Mouse (Mus musculus): ENCODE data around the gene Dync1h1. TPM values are rescaled to one million over a fixed set of nuclear protein-coding genes. Genes with fewer than 3 reads are reported as not detected.

Dync1h1 gene
- polyA plus RNA-seq, 1 experiment, result 39.1 TPM

- no peak for TF ChIP-seq POLR2A (IDR thresholded peaks at IDR 0.05; ENCODE audit: borderline replicate concordance, control insufficient read depth, low read depth, low read length)
- TF ChIP-seq CTCF (IDR thresholded peaks at IDR 0.05; ENCODE audit: control insufficient read depth, insufficient read depth, low read length), result no peak
- Histone ChIP-seq H3K4me1 (ENCODE audit: control insufficient read depth, insufficient read depth, low read length) (no peaks in the 10 kb centered on the region), H3K4me3 (replicated peaks; ENCODE audit: control insufficient read depth, low read depth, low read length) (no peak overlapping the region), H3K27ac (ENCODE audit: control insufficient read depth, insufficient read depth, low read depth, low read length, poor library complexity) (no peak overlapping the region)
- WGBS, result 91% methylated on average over 11 of the region's 11 CpGs
Observed at GRCm38 (mm10) chr12:110564848-110565247, 36.4 kb upstream of the Dync1h1 start.

- Histone ChIP-seq H3K27ac (ENCODE audit: control insufficient read depth, insufficient read depth, low read depth, low read length, poor library complexity) (no peak overlapping the region), H3K4me3 (replicated peaks; ENCODE audit: control insufficient read depth, low read depth, low read length) (no peak overlapping the region), H3K4me1 (ENCODE audit: control insufficient read depth, insufficient read depth, low read length) (no peaks in the 10 kb centered on the region)
- TF ChIP-seq CTCF (IDR thresholded peaks at IDR 0.05; ENCODE audit: control insufficient read depth, insufficient read depth, low read length) (no peak), POLR2A (IDR thresholded peaks at IDR 0.05; ENCODE audit: borderline replicate concordance, control insufficient read depth, low read depth, low read length) (no peak)
- WGBS, result 92% methylated on average over 9 of the region's 9 CpGs
Observed at GRCm38 (mm10) chr12:110566366-110566765, 34.9 kb upstream of the Dync1h1 start.

- WGBS, result 88% methylated on average over 10 of the region's 10 CpGs
- TF ChIP-seq POLR2A (IDR thresholded peaks at IDR 0.05; ENCODE audit: borderline replicate concordance, control insufficient read depth, low read depth, low read length), result no peak
- no peak for TF ChIP-seq CTCF (IDR thresholded peaks at IDR 0.05; ENCODE audit: control insufficient read depth, insufficient read depth, low read length)
- Histone ChIP-seq H3K4me1 (ENCODE audit: control insufficient read depth, insufficient read depth, low read length) (no peaks in the 10 kb centered on the region), H3K4me3 (replicated peaks; ENCODE audit: control insufficient read depth, low read depth, low read length) (no peak overlapping the region), H3K27ac (ENCODE audit: control insufficient read depth, insufficient read depth, low read depth, low read length, poor library complexity) (no peak overlapping the region)
Observed at GRCm38 (mm10) chr12:110571050-110571449, 30.2 kb upstream of the Dync1h1 start.

GRCm38 (mm10) chr12:110572351-110572750 is 28.9 kb upstream of the Dync1h1 start:
- WGBS, result 91% methylated on average over 4 of the region's 4 CpGs

GRCm38 (mm10) chr12:110573635-110574034 is 27.6 kb upstream of the Dync1h1 start:
- H3K4me3 ChIP-seq (replicated peaks; ENCODE audit: control insufficient read depth, low read depth, low read length), result no peak overlapping the region
- H3K27ac ChIP-seq (ENCODE audit: control insufficient read depth, insufficient read depth, low read depth, low read length, poor library complexity), result no peak overlapping the region
- H3K4me1 ChIP-seq (ENCODE audit: control insufficient read depth, insufficient read depth, low read length), result no peaks in the 10 kb centered on the region
- TF ChIP-seq CTCF (IDR thresholded peaks at IDR 0.05; ENCODE audit: control insufficient read depth, insufficient read depth, low read length) (no peak), POLR2A (IDR thresholded peaks at IDR 0.05; ENCODE audit: borderline replicate concordance, control insufficient read depth, low read depth, low read length) (no peak)
- 33% methylated on average over 8 of the region's 8 CpGs for WGBS

More at GRCm38 (mm10) chr12:110572351-110572750, 28.9 kb upstream of the Dync1h1 start:
- no peak overlapping the region for H3K4me3 ChIP-seq (replicated peaks; ENCODE audit: control insufficient read depth, low read depth, low read length)
- H3K27ac ChIP-seq (ENCODE audit: control insufficient read depth, insufficient read depth, low read depth, low read length, poor library complexity), result no peak overlapping the region
- no peaks in the 10 kb centered on the region for H3K4me1 ChIP-seq (ENCODE audit: control insufficient read depth, insufficient read depth, low read length)
- TF ChIP-seq POLR2A (IDR thresholded peaks at IDR 0.05; ENCODE audit: borderline replicate concordance, control insufficient read depth, low read depth, low read length), result no peak
- TF ChIP-seq CTCF (IDR thresholded peaks at IDR 0.05; ENCODE audit: control insufficient read depth, insufficient read depth, low read length), result no peak

GRCm38 (mm10) chr12:110575926-110576325 is 25.3 kb upstream of the Dync1h1 start:
- Histone ChIP-seq H3K27ac (ENCODE audit: control insufficient read depth, insufficient read depth, low read depth, low read length, poor library complexity) (no peak overlapping the region), H3K4me3 (replicated peaks; ENCODE audit: control insufficient read depth, low read depth, low read length) (no peak overlapping the region), H3K4me1 (ENCODE audit: control insufficient read depth, insufficient read depth, low read length) (no peaks in the 10 kb centered on the region)
- TF ChIP-seq POLR2A (IDR thresholded peaks at IDR 0.05; ENCODE audit: borderline replicate concordance, control insufficient read depth, low read depth, low read length) (no peak), CTCF (IDR thresholded peaks at IDR 0.05; ENCODE audit: control insufficient read depth, insufficient read depth, low read length) (no peak)
- WGBS, result 87% methylated on average over 4 of the region's 4 CpGs

- 92% methylated on average over 9 of the region's 9 CpGs for WGBS
- no peak for TF ChIP-seq CTCF (IDR thresholded peaks at IDR 0.05; ENCODE audit: control insufficient read depth, insufficient read depth, low read length)
- TF ChIP-seq POLR2A (IDR thresholded peaks at IDR 0.05; ENCODE audit: borderline replicate concordance, control insufficient read depth, low read depth, low read length), result no peak
- Histone ChIP-seq H3K27ac (ENCODE audit: control insufficient read depth, insufficient read depth, low read depth, low read length, poor library complexity) (no peak overlapping the region), H3K4me3 (replicated peaks; ENCODE audit: control insufficient read depth, low read depth, low read length) (no peak overlapping the region), H3K4me1 (ENCODE audit: control insufficient read depth, insufficient read depth, low read length) (no peaks in the 10 kb centered on the region)
Observed at GRCm38 (mm10) chr12:110578333-110578732, 22.9 kb upstream of the Dync1h1 start.

GRCm38 (mm10) chr12:110588622-110589021 is 12.6 kb upstream of the Dync1h1 start:
- Histone ChIP-seq H3K4me1 (ENCODE audit: control insufficient read depth, insufficient read depth, low read length) (peaks cover 5% of the 10 kb centered on the region), H3K27ac (ENCODE audit: control insufficient read depth, insufficient read depth, low read depth, low read length, poor library complexity) (no peak overlapping the region), H3K4me3 (replicated peaks; ENCODE audit: control insufficient read depth, low read depth, low read length) (no peak overlapping the region)
- no peak for TF ChIP-seq POLR2A (IDR thresholded peaks at IDR 0.05; ENCODE audit: borderline replicate concordance, control insufficient read depth, low read depth, low read length)
- TF ChIP-seq CTCF (IDR thresholded peaks at IDR 0.05; ENCODE audit: control insufficient read depth, insufficient read depth, low read length), result no peak
- 44% methylated on average over 6 of the region's 6 CpGs for WGBS

- no peak for TF ChIP-seq POLR2A (IDR thresholded peaks at IDR 0.05; ENCODE audit: borderline replicate concordance, control insufficient read depth, low read depth, low read length)
- TF ChIP-seq CTCF (IDR thresholded peaks at IDR 0.05; ENCODE audit: control insufficient read depth, insufficient read depth, low read length), result no peak
- H3K27ac ChIP-seq (ENCODE audit: control insufficient read depth, insufficient read depth, low read depth, low read length, poor library complexity), result peak overlapping the region; percentile 83
- WGBS, result 0% methylated on average over 15 of the region's 15 CpGs
- peaks cover 5% of the 10 kb centered on the region for H3K4me1 ChIP-seq (ENCODE audit: control insufficient read depth, insufficient read depth, low read length)
- peak overlapping the region; percentile 68 for H3K4me3 ChIP-seq (replicated peaks; ENCODE audit: control insufficient read depth, low read depth, low read length)
Observed at GRCm38 (mm10) chr12:110590804-110591259, 10.4 kb upstream of the Dync1h1 start.
